Mouse (Mus musculus) myocyte (in vitro differentiated cells): ENCODE data around the gene Imp4.

Experiments
- POLR2A ChIP-seq: IDR thresholded peaks from one replicate; pipeline ENCODE4 v1.6.1; 2011; ENCODE audit warnings: low read depth, mild to moderate bottlenecking, control low read depth, moderate library complexity; ENCODE audit not compliant: insufficient read length
- TCF12 ChIP-seq: IDR thresholded peaks from one replicate; pipeline ENCODE4 v1.6.1; 2011; ENCODE audit warnings: mild to moderate bottlenecking, control low read depth; ENCODE audit not compliant: poor library complexity, insufficient read depth, severe bottlenecking
- TCF3 ChIP-seq: IDR thresholded peaks from one replicate; pipeline ENCODE4 v1.6.1; 2011; ENCODE audit warnings: low read depth, control low read depth; ENCODE audit not compliant: insufficient read length

GRCm38 (mm10) chr1:34443124-34443523, 3.5 kb downstream of the Imp4 start:
- TF ChIP-seq TCF3 (no peak), TCF12 (no peak), POLR2A (no peak)
